Mouse (Mus musculus) ES-Bruce4 (cell line): ENCODE measurements around the gene Wdr5. TPM values are rescaled to one million over a fixed set of nuclear protein-coding genes. Genes with fewer than 3 reads are reported as not detected.

Experiments used
- H3K27ac ChIP-seq: 2 replicates; pipeline ENCODE4 v1.5.1; 2012; ENCODE audit warnings: low read length, inconsistent platforms; ENCODE audit not compliant: insufficient read depth
- H3K27me3 ChIP-seq: 2 replicates; pipeline ENCODE4 v1.6.1; 2012; ENCODE audit warnings: mild to moderate bottlenecking, low read length, inconsistent platforms; ENCODE audit not compliant: control insufficient read depth, poor library complexity, insufficient read depth, severe bottlenecking
- H3K36me3 ChIP-seq: 2 replicates; pipeline ENCODE4 v1.6.1; 2012; ENCODE audit warnings: inconsistent platforms, mild to moderate bottlenecking, low read length, moderate library complexity; ENCODE audit not compliant: control insufficient read depth, poor library complexity, insufficient read depth, severe bottlenecking
- H3K4me1 ChIP-seq: one replicate; pipeline ENCODE4 v1.8.1; 2011; ENCODE audit warnings: low read length; ENCODE audit not compliant: control insufficient read depth, insufficient read depth
- H3K4me3 ChIP-seq: 2 replicates; pipeline ENCODE4 v1.5.1; 2011; ENCODE audit warnings: low read depth, mild to moderate bottlenecking, low read length
- H3K9ac ChIP-seq: 2 replicates; pipeline ENCODE4 v1.6.1; 2012; ENCODE audit warnings: low read depth, mild to moderate bottlenecking, inconsistent platforms; ENCODE audit not compliant: poor library complexity, severe bottlenecking
- H3K9me3 ChIP-seq: replicated peaks from 2 replicates; pipeline ENCODE4 v1.6.1; 2012; ENCODE audit warnings: mild to moderate bottlenecking, low read length, inconsistent platforms; ENCODE audit not compliant: control insufficient read depth, poor library complexity, insufficient read depth, severe bottlenecking
- CTCF ChIP-seq: IDR thresholded peaks from one replicate; pipeline ENCODE4 v1.8.1; 2011; ENCODE audit warnings: low read depth, low read length
- EP300 ChIP-seq: IDR thresholded peaks from 2 replicates; pipeline ENCODE4 v1.6.1; 2011; ENCODE audit warnings: low read depth, low read length; ENCODE audit not compliant: insufficient read depth
- POLR2A ChIP-seq: IDR thresholded peaks from one replicate; pipeline ENCODE4 v1.8.1; 2011; ENCODE audit warnings: low read length; ENCODE audit not compliant: insufficient read depth
- polyA plus RNA-seq: library from polyadenylated mRNA; stranded (reverse); fragments of >200 nt; gene quantifications from 2 replicates; pipeline ENCODE4 v1.2.4, GENCODE M21; 2011; ENCODE audit warnings: low read depth; ENCODE audit not compliant: missing spikeins, insufficient read depth, insufficient read length

Wdr5 gene
- polyA plus RNA-seq, 1 experiment, result 103 TPM

- Histone ChIP-seq H3K4me3 (no peak overlapping the region), H3K27ac (no peak overlapping the region), H3K9me3 (no peaks in the 10 kb centered on the region), H3K4me1 (no peaks in the 10 kb centered on the region), H3K36me3 (no peaks in the 10 kb centered on the region), H3K27me3 (no peaks in the 10 kb centered on the region), H3K9ac (no peak overlapping the region)
- TF ChIP-seq CTCF (no peak), EP300 (no peak), POLR2A (no peak)
These were observed 69.6 kb downstream of the Wdr5 start for GRCm38 (mm10) chr2:27584546-27584945.

Other genes starting within 250 kb of the Wdr5 start
- gene Vav2, start 88.1 kb upstream of the Wdr5 start, polyA plus RNA-seq, result 24.6 and 26.2 TPM in 2 replicates
- gene Brd3os, start 72.8 kb upstream of the Wdr5 start, polyA plus RNA-seq, result 1.2 and 1.5 TPM in 2 replicates
- 75.4 and 76.8 TPM in 2 replicates for gene Brd3, start 7.5 kb upstream of the Wdr5 start, polyA plus RNA-seq
- gene Rxra, start 161.3 kb downstream of the Wdr5 start, polyA plus RNA-seq, result 10.0 and 12.7 TPM in 2 replicates